Mouse (Mus musculus) gastrocnemius, adult 18-20 months (tissue): ENCODE results near the gene Insyn1. TPM values are rescaled to one million over a fixed set of nuclear protein-coding genes. Genes with fewer than 3 reads are reported as not detected.

ENCODE experiments used
- DNase-seq: peaks from one replicate; pipeline ENCODE4 v3.0.0; 2021; ENCODE audit warnings: low spot score
- total RNA-seq, 2 experiments: library from RNA; stranded (reverse); gene quantifications; 2 replicates each; pipeline ENCODE4 v1.2.3; 2021

Insyn1 gene
- total RNA-seq, 2 experiments from 2014 or later = 24.5 to 31.0 TPM

- no peak for DNase-seq
Observed at GRCm38 (mm10) chr9:58532236-58532635, 43.8 kb downstream of the Insyn1 start.

GRCm38 (mm10) chr9:58533322-58533721 lies 44.9 kb downstream of the Insyn1 start:
- no peak for DNase-seq

- peak; percentile 76 for DNase-seq
Observed at GRCm38 (mm10) chr9:58534766-58535165, 46.4 kb downstream of the Insyn1 start.

GRCm38 (mm10) chr9:58535447-58536134 lies 47.2 kb downstream of the Insyn1 start:
- no peak for DNase-seq

GRCm38 (mm10) chr9:58537774-58538173 lies 49.4 kb downstream of the Insyn1 start:
- DNase-seq = no peak

GRCm38 (mm10) chr9:58539886-58540285 lies 51.5 kb downstream of the Insyn1 start:
- DNase-seq = peak; percentile 62

GRCm38 (mm10) chr9:58541895-58542338 lies 53.5 kb downstream of the Insyn1 start:
- DNase-seq = peak; percentile 80

GRCm38 (mm10) chr9:58544879-58545324 lies 56.5 kb downstream of the Insyn1 start:
- peak; percentile 41 for DNase-seq

- DNase-seq = no peak
Observed at GRCm38 (mm10) chr9:58545428-58545827, 57.0 kb downstream of the Insyn1 start.

- peak; percentile 84 for DNase-seq
Observed at GRCm38 (mm10) chr9:58546630-58547360, 58.4 kb downstream of the Insyn1 start.

- no peak for DNase-seq
Observed at GRCm38 (mm10) chr9:58548897-58549296, 60.5 kb downstream of the Insyn1 start.

Other genes with a start within 250 kb of the Insyn1 start
- gene Pml, start 238.8 kb upstream of the Insyn1 start, total RNA-seq = 1 to 10 TPM; 3.2 to 4.7 TPM
- 1 to 10 TPM; 6.8 to 7.3 TPM for gene Stoml1, start 235.4 kb upstream of the Insyn1 start, total RNA-seq
- gene Loxl1, start 175.4 kb upstream of the Insyn1 start, total RNA-seq = 10 to 100 TPM; 12.3 to 14.1 TPM
- gene Tbc1d21, start 118.1 kb upstream of the Insyn1 start, total RNA-seq = not detected
- gene Cd276, start 66.8 kb downstream of the Insyn1 start, total RNA-seq = 10 to 100 TPM in 1 of 2 experiments, 1 to 10 TPM in 1; 8.5 to 13.5 TPM
- gene Nptn, start 93.6 kb downstream of the Insyn1 start, total RNA-seq = 100 to 1,000 TPM; 116 to 123 TPM